Mouse (Mus musculus) adrenal gland, adult 18-20 months (tissue): ENCODE results near the gene Ahsg. TPM values are rescaled to one million over a fixed set of nuclear protein-coding genes. Genes with fewer than 3 reads are reported as not detected.
"Not testable (repeated sequence)": the region's sequence is repeated elsewhere in the genome, so short reads cannot be mapped to it uniquely, and the experiment has no call there.

Source experiments
- DNase-seq, 2 experiments: peaks; one replicate each; pipeline ENCODE4 v3.0.0; 2021 to 2022; ENCODE audit warnings: low spot score in 2 of 2
- total RNA-seq, 2 experiments: library from RNA; stranded (reverse); gene quantifications; 1 replicate in 1 of 2; 2 replicates in 1 of 2; pipeline ENCODE4 v1.2.3; 2021

Gene Ahsg
- total RNA-seq, 2 experiments from 2014 or later = 5.0 to 8.3 TPM

GRCm38 (mm10) chr16:22937631-22938030 lies 46.6 kb downstream of the Ahsg start:
- no peak for DNase-seq

GRCm38 (mm10) chr16:22938541-22938940 lies 47.5 kb downstream of the Ahsg start:
- DNase-seq = no peak

GRCm38 (mm10) chr16:22939120-22939695 lies 48.1 kb downstream of the Ahsg start:
- no peak for DNase-seq

GRCm38 (mm10) chr16:22941825-22942476 lies 50.9 kb downstream of the Ahsg start:
- not testable (repeated sequence) for DNase-seq

- DNase-seq = no peak
Measured at GRCm38 (mm10) chr16:22947371-22947770, 56.3 kb downstream of the Ahsg start.

Other genes with a start within 250 kb of the Ahsg start
- 1 to 10 TPM; 2.4 to 3.1 TPM for gene Dgkg, start 234.1 kb upstream of the Ahsg start, total RNA-seq
- gene Crygs, start 79.7 kb upstream of the Ahsg start, total RNA-seq = not detected
- 10 to 100 TPM; 13.8 TPM for gene Tbccd1, start 33.6 kb upstream of the Ahsg start, total RNA-seq
- gene Dnajb11, start 33.4 kb upstream of the Ahsg start, total RNA-seq = 10 to 100 TPM; 60.8 to 72.1 TPM
- gene Fetub, start 27.1 kb downstream of the Ahsg start, total RNA-seq = 10 to 100 TPM in 1 of 2 experiments, 1 to 10 TPM in 1; 1.6 to 78.1 TPM
- gene Hrg, start 59.8 kb downstream of the Ahsg start, total RNA-seq = 1 to 10 TPM in 1 of 2 experiments, not detected in 1; 1.2 TPM
- gene Kng2, start 138.2 kb downstream of the Ahsg start, total RNA-seq = 10 to 100 TPM; 11.9 to 31.8 TPM
- gene Kng1, start 166.6 kb downstream of the Ahsg start, total RNA-seq = 1 to 10 TPM in 1 of 2 experiments, under 1 TPM in 1; 0.60 to 1.1 TPM
- 100 to 1,000 TPM; 551 to 581 TPM for gene Eif4a2, start 216.2 kb downstream of the Ahsg start, total RNA-seq
- gene Rfc4, start 236.5 kb downstream of the Ahsg start, total RNA-seq = 1 to 10 TPM; 4.3 to 7.7 TPM